Mouse (Mus musculus): ENCODE measurements around the gene Fgfr3.

Fgfr3 gene

DNA sequence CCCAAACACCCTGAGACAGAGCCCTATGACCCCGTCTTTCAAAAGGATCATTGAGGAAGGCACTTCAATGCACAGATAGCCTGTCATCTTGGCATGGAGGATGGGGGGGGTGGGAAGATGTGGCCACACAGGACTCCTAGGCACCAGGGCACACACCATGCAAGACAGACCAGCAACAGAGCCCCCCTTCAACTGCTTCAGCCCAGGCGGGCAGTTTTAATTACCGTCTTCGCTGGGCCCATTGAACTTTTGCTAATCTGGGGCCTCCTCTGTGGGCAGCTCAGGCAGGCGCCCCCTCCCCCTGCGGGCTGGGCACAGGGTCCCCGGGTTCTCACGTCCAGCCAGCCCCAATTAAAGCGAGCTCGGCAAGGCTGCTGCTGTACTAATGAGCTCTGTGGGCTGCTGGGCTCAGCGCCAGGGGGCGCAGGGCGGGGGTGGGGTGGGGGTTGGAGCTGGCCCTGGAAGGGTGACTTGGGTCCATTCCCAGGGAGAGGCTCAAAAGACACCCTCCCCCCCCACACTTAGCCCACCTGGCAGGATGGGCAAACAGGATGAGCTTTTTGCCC lies 23.4 kb upstream of the Fgfr3 start:
- no peak for DNase-seq (ENCODE audit: low read depth, low spot score)

GRCm38 (mm10) chr5:33698669-33699068 lies 22.8 kb upstream of the Fgfr3 start:
- DNase-seq (ENCODE audit: low read depth, low spot score): no peak

- no peak for DNase-seq (ENCODE audit: low read depth, low spot score)
Observed at GRCm38 (mm10) chr5:33700010-33700409, 21.5 kb upstream of the Fgfr3 start.

DNA sequence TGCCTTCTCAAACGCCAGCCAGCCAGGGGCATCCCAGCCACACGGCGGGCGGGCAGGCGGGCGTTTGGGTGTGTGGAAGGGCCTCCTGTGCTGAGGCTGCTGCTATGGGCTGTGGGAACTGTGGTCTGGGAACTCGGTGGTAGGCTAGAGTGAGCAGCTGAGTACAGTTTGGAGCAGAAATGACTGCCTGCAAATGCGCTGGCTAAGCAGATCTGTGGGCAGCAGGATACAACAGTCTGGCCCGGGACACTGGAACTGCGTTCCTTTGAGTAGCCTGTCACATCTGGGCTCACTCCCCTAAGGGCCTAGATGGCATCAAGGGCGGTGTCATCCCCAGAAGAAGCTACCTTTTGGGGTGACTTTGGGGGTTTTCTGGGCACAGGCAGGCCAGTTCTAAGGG lies 19.6 kb upstream of the Fgfr3 start:
- DNase-seq (ENCODE audit: low read depth, low spot score): no peak

DNA sequence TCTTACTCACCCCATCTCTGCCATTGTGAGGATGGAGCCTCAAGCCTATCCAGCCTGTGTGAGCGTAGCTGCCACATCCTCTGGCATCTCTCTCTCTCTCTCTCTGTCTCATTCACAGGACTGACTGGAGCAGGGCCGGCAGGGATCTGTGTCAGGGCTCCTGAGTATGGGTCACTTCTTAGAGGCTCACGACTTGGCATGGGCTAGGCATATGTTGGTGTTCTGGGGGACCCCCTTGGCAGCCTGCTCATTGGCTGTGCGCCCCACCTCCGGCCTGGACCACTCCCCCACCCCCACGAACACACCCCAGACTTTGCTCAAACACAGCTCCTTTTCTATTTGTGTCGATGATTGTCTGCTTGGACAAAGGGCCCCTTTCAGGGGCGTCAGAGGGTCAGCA lies 17.5 kb upstream of the Fgfr3 start:
- DNase-seq (ENCODE audit: low read depth, low spot score): no peak

- no peak for DNase-seq (ENCODE audit: low read depth, low spot score)
Observed at GRCm38 (mm10) chr5:33704945-33705611, 16.4 kb upstream of the Fgfr3 start.

- DNase-seq (ENCODE audit: low read depth, low spot score): no peak
Observed at GRCm38 (mm10) chr5:33705612-33706349, 15.7 kb upstream of the Fgfr3 start.

- no peak for DNase-seq (ENCODE audit: low read depth, low spot score)
Observed at GRCm38 (mm10) chr5:33706350-33706629, 15.2 kb upstream of the Fgfr3 start.

DNA sequence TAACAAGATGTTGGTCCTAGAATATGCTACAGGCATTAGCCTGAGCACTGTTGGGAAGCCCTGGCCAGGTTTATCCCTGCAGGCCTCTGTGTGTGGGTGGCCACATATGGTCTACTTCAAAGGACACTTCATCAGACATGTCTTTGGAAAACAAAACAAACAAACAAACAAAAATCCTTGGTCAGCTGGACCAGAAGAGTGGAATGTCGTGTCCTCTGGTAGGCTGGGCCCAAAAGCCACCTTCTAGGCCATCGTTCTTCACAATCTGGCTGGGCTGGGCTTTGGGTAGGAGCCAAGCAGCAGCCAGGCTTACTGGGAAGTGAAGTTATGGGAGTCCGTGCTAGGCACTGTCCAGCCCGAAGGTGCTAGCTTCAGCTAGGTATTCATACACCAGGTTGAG lies 14.3 kb upstream of the Fgfr3 start:
- DNase-seq (ENCODE audit: low read depth, low spot score): no peak

GRCm38 (mm10) chr5:33709037-33709436 lies 12.4 kb upstream of the Fgfr3 start:
- peak; percentile 50 for DNase-seq (ENCODE audit: low read depth, low spot score)

- no peak for DNase-seq (ENCODE audit: low read depth, low spot score)
Observed at GRCm38 (mm10) chr5:33712550-33712949, 8.9 kb upstream of the Fgfr3 start.

DNA sequence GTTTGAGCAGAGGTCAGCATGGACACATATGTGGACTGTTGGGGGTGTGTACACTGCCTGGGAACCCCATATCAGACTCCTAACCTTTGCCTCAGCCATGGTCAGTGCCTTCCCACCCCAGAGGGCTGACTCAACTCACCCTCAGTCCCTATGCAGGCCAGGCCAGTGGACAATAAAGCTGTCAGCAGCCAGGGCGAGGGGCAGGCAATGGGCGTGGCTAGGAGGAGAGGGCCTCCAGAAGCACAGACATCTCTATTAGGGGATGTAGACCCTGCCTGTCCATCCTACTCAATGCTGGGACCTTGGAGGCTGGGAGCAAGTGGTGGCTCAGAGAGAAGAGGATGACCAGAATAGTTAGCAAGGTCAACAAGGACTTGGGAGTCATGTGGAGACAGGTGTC lies 6.3 kb upstream of the Fgfr3 start:
- no peak for DNase-seq (ENCODE audit: low read depth, low spot score)

GRCm38 (mm10) chr5:33716467-33716866 lies 5.0 kb upstream of the Fgfr3 start:
- no peak for DNase-seq (ENCODE audit: low read depth, low spot score)

DNA sequence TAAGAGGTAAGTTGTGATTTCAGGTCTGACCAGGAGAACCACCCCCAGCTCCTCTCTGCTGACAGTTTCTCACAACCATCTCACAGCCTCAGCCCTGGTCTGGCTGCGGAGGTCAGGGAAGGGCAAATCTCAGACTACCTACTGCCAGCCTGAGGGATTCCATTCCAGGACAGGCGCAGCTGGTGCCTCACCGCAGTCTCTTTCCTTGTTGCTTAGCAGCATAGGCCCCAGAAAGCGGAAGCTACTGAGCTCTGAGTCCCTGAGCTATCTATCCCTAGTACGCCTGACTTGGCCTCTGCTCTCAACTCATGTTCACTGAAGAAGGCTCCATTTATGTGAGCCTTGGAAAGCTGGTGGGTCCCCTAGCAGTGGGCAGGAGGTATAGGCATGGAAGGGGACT lies 3.0 kb upstream of the Fgfr3 start:
- DNase-seq (ENCODE audit: low read depth, low spot score): no peak

- DNase-seq (ENCODE audit: low read depth, low spot score): no peak
Observed at GRCm38 (mm10) chr5:33720852-33721490, 503 bp upstream of the Fgfr3 start.

- no peak for DNase-seq (ENCODE audit: low read depth, low spot score)
Observed at GRCm38 (mm10) chr5:33722266-33723018, 968 bp downstream of the Fgfr3 start.

DNA sequence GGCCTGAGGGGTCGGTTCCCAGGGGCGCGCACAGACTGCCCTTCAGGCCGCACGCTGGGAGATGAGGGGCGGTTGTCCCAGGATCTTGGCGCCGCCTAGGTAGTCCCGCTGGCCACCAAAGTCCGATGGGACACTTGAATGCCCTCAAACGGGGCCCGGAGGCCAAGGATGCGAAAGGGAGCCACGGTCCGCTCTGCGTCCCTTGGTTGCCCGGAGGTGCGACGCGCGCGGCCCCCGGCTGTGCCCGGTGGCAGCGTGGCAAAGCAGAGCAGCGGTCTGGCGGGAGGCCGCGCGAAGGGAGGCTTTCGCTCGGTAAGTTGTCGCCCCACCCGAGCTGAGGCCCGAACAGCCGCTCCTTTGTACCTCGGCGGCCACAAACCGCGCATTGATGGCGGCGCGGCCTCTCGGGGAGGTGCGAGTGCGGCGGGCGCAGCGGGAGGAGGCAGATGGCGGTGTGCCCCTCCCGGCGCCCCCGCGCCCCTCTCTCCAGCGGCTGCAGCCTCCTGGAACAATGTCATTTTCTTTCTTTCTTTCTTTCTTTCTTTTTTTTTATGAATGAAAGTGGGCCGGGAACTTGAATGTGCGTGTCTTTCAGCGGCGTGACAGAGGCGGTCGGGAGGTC lies 1.7 kb downstream of the Fgfr3 start:
- DNase-seq (ENCODE audit: low read depth, low spot score): no peak

DNA sequence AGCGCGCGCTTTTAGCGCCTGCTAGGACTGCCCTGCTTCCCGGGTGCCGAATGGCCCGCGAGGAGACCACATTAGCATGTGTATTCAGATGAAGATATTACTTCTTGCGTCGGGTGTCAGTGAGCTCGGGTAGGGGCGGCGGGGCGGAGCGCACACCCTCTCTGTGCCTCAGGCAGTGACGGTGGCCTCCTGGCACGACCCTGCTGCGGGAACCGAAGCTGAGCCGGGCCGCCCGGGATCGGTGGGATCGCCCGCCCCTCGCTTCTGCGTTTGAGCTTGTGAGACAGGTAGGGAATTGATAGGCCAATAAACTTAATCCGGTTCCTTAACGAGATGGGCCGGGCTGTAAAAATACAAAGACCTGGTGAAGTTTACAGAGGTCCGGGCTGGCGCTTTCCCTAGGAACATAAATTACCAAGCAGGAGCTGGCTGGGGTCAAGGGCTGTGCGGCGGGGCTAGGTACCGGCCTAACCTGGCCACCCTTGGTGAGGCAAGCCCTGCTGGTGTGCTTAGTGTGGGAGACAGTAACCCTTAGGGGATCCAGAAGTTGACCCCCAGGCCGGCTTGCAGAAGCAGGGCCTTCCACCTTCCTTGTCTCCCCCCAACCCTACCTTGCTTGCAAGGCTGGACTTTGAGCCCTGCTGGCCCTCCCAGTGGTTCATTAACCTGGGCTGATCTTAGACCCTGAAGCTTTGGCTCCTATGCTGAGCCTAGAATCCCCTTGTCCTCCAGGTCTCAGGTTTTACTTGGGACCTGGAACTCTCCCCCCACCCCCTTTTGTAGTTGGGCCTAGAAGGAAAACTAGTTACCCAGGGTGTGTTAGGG lies 2.4 kb downstream of the Fgfr3 start:
- no peak for DNase-seq (ENCODE audit: low read depth, low spot score)

DNA sequence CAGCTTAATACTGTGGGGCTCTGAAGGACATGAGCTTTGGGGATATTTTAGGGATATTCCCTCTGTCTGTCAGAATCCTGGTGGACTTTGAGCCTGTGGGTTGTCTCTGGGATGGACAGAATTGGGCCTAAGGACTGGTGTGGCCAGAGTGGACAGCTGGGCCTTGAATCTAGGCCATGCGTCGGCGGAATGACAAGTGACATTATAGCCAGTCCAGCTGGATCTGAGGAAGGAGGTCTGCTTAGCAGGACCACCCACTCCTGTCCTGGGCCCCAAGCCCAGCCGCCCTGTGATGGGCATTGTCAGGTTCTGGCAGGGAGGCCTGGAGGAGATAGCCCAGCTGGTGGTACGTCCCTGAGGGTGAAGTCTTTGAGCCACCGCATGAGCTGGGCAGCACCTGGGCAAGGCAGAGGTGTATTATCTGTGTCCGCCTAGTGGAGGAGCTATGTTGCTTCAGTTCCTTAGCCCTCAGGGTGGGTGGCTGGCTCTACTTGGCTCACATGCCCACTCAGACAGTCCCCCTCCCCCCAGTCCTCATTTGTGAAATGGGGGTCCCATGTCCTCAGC lies 4.7 kb downstream of the Fgfr3 start:
- no peak for DNase-seq (ENCODE audit: low read depth, low spot score)

DNA sequence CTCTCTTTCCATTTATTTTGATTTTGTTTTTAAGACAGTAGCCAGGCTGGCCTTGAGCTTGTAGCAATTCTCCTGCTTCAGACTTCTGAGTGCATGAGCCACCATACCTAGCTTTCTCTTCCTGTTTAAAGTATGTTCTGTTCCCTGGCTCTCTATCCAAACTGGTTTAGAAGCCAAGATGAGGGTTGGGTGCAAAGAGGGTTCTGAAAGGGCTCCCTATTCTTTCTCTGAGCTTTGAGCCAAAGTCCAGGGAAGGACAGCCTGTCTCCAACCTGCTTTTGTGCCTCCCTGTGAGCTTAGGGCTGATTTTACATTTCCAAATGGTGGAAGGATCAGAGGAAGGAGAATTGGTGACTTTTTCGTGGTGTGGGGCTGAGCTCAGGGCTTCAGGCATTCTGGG lies 5.4 kb downstream of the Fgfr3 start:
- DNase-seq (ENCODE audit: low read depth, low spot score): no peak
